In genomic region chr17:12042561-12043256, GRCm38 (mm10) we compare ENCODE assay signal across 9 mouse cellular contexts.
DNase-seq lines count a peak whose midpoint lies in the region; ATAC-seq and TF ChIP-seq lines count a peak whose summit lies in the region.
"Had no signal": no experiment of that assay in that cellular context is flagged by ENCODE, and none has a peak within 500 bp of the region (broad histone marks: within the 10 kb centered on the region; RNA-seq: fewer than 3 reads in every experiment).

No protein-coding gene starts in this region.

- no peak overlapping the region for H3K27ac ChIP-seq in MEL (ENCODE audit: control insufficient read depth, low read depth, low read length)
- H3K27ac ChIP-seq in forebrain, embryonic 12.5 days: no peak overlapping the region

- WGBS in forebrain, embryonic 12.5 days: 59% methylated on average over 14 of the region's 14 CpGs

- peak; percentile 79 for DNase-seq in MEL (ENCODE audit: low read depth, low spot score)
- peak; percentile 65 to 87 for DNase-seq in layer of hippocampus, postnatal 14 days (ENCODE audit: low spot score in 2 of 2)
- DNase-seq in lung, postnatal 4 days: peak; percentile 38 to 82
- DNase-seq in thymus, postnatal 4 days: no peak
- no peak for DNase-seq in heart, postnatal 10 days

- peaks cover 0 to 24% of the 10 kb centered on the region in 2 experiments; a peak in 2 of 4 replicates for H3K4me1 ChIP-seq in MEL (ENCODE audit: control insufficient read depth in 1 of 2, insufficient read depth in 2 of 2, low read length in 2 of 2)
- peaks cover 8% of the 10 kb centered on the region; the same call in 1 of the 2 replicates for H3K4me1 ChIP-seq in forebrain, embryonic 12.5 days

- no peaks in the 10 kb centered on the region for H3K27me3 ChIP-seq in MEL (ENCODE audit: control insufficient read depth in 1 of 2, insufficient read depth in 2 of 2, low read length in 2 of 2)
- H3K27me3 ChIP-seq in forebrain, embryonic 12.5 days: peaks cover 13% of the 10 kb centered on the region; the same call in 1 of the 2 replicates
- H3K27me3 ChIP-seq: Patski had no signal

- H3K4me2 ChIP-seq in forebrain, embryonic 12.5 days: no peak overlapping the region

- TF ChIP-seq EP300 in MEL (IDR thresholded peaks at IDR 0.05; ENCODE audit: low read depth in 1 of 2, low read length in 2 of 2): peak; percentile 40 to 55; a peak in 3 of 4 replicates

- intact Hi-C loops in heart, postnatal 10 days (cut with DNase I): no loop called here

- no peaks in the 10 kb centered on the region for H3K79me2 ChIP-seq in MEL (ENCODE audit: control insufficient read depth, insufficient read depth, low read length, poor library complexity)

- ATAC-seq in forebrain, embryonic 12.5 days (ENCODE audit: low FRiP score): peak; percentile 65; the same call in 1 of the 2 replicates
- no peak for ATAC-seq in erythroid progenitor cell, adult 5-6 weeks (replicated peaks; ENCODE audit: low FRiP score, poor library complexity, severe bottlenecking)
- no peak for ATAC-seq in CD4-positive, CD25-positive, alpha-beta regulatory T cell, adult 4 months
- ATAC-seq: Patski had no signal

- H3K4me3 ChIP-seq in MEL (ENCODE audit: control insufficient read depth in 1 of 2, insufficient read depth in 1 of 2, low read depth in 2 of 2, low read length in 2 of 2): no peak overlapping the region
- no peak overlapping the region for H3K4me3 ChIP-seq in forebrain, embryonic 12.5 days (replicated peaks)

- no peak for TF ChIP-seq POLR2A in MEL (IDR thresholded peaks at IDR 0.05; ENCODE audit: control insufficient read depth in 1 of 2, insufficient read depth in 1 of 2, low read depth in 1 of 2, low read length in 2 of 2, poor library complexity in 1 of 2)

- H3K9ac ChIP-seq in MEL (ENCODE audit: control insufficient read depth, low read depth, low read length, poor library complexity, severe bottlenecking): no peak overlapping the region
- no peak overlapping the region for H3K9ac ChIP-seq in forebrain, embryonic 12.5 days

- H3K36me3 ChIP-seq in MEL (ENCODE audit: control insufficient read depth in 1 of 2, insufficient read depth in 2 of 2, low read length in 2 of 2): peaks cover 0 to 14% of the 10 kb centered on the region in 2 experiments; a peak in 2 of 4 replicates
- H3K36me3 ChIP-seq in forebrain, embryonic 12.5 days (replicated peaks): no peaks in the 10 kb centered on the region

- no peak for TF ChIP-seq CTCF in MEL (IDR thresholded peaks at IDR 0.05 in 2 of 3, conservative IDR thresholded peaks at IDR 0.05 in 1 of 3; ENCODE audit: control insufficient read depth in 1 of 3, insufficient read depth in 1 of 3, low read depth in 2 of 3, low read length in 3 of 3, poor library complexity in 1 of 3, severe bottlenecking in 1 of 3)

- no peak for TF ChIP-seq RAD21 in MEL (IDR thresholded peaks at IDR 0.05; ENCODE audit: low read depth, low read length)

- no peaks in the 10 kb centered on the region for H3K9me3 ChIP-seq in MEL (replicated peaks; ENCODE audit: insufficient read depth, low read length)
- H3K9me3 ChIP-seq in forebrain, embryonic 12.5 days: no peaks in the 10 kb centered on the region

TF ChIP-seq in MEL, 35 proteins besides CTCF, POLR2A, EP300 and RAD21:
- TF ChIP-seq MXI1 (IDR thresholded peaks at IDR 0.05; ENCODE audit: low read depth, low read length): peak; percentile 64
- 0 out of 2 replicates have a peak, but pooled peaks have one; percentile 14 for TF ChIP-seq MYB (IDR thresholded peaks at IDR 0.05; ENCODE audit: low read depth, low read length)
- peak; percentile 87 for TF ChIP-seq GATA1 (IDR thresholded peaks at IDR 0.05; ENCODE audit: low read depth, low read length)
- TF ChIP-seq SIN3A (IDR thresholded peaks at IDR 0.05; ENCODE audit: low read length): peak; percentile 49; the same call in 1 of the 2 replicates
- TF ChIP-seq RCOR1 (IDR thresholded peaks at IDR 0.05; ENCODE audit: low read depth, low read length): 0 out of 2 replicates have a peak, but pooled peaks have one; percentile 63
- no peak for TF ChIP-seq ZKSCAN1 (IDR thresholded peaks at IDR 0.05; ENCODE audit: low read depth, low read length)
- no peak for TF ChIP-seq MYC (IDR thresholded peaks at IDR 0.05; ENCODE audit: low read depth, low read length)

Comparison
In these comparisons a context has a peak if more than half of its experiments do, and no peak if none do; other contexts are left out.
1. DNase-seq: peak in MEL (single experiment), layer of hippocampus, postnatal 14 days (2 of 2) and lung, postnatal 4 days (2 of 2); none in thymus, postnatal 4 days (single experiment) and heart, postnatal 10 days (0 of 2).